Mouse (Mus musculus) neural tube, embryonic 14.5 days (tissue): ENCODE results near the gene Krtap28-10. TPM values are rescaled to one million over a fixed set of nuclear protein-coding genes. Genes with fewer than 3 reads are reported as not detected.
A peak's percentile ranks its signal among the peaks of the same experiment; 100 is the strongest.

Experiments
- ATAC-seq: fragments of 200-750 bp; cut with Nextera tagmentation; 2 replicates; pipeline ENCODE4 v1.8.0; 2017; ENCODE audit warnings: low read depth, mild to moderate bottlenecking, moderate TSS enrichment, moderate library complexity
- H3K27ac ChIP-seq: fragments of 300-500 bp; sonication (generic); 2 replicates; pipeline ENCODE4 v1.5.1; 2014; ENCODE audit warnings: low read depth, mild to moderate bottlenecking, control low read depth, low read length, moderate library complexity, mixed read lengths
- H3K27me3 ChIP-seq: fragments of 300-500 bp; sonication (generic); 2 replicates; pipeline ENCODE4 v1.6.1; 2014; ENCODE audit warnings: low read length; ENCODE audit not compliant: control insufficient read depth, insufficient read depth
- H3K36me3 ChIP-seq: fragments of 300-500 bp; sonication (generic); 2 replicates; pipeline ENCODE4 v1.6.1; 2014; ENCODE audit warnings: low read length, mixed read lengths; ENCODE audit not compliant: control insufficient read depth, insufficient read depth
- H3K4me1 ChIP-seq: fragments of 300-500 bp; sonication (generic); 2 replicates; pipeline ENCODE4 v1.6.1; 2014; ENCODE audit warnings: low read length; ENCODE audit not compliant: control insufficient read depth, insufficient read depth
- H3K4me2 ChIP-seq: fragments of 300-500 bp; sonication (generic); 2 replicates; pipeline ENCODE4 v1.6.1; 2014; ENCODE audit warnings: mild to moderate bottlenecking, low read depth, low read length, control low read depth
- H3K4me3 ChIP-seq: fragments of 300-500 bp; sonication (generic); 2 replicates; pipeline ENCODE4 v1.5.1; 2014; ENCODE audit warnings: low read depth, low read length, control low read depth, mixed read lengths
- H3K9ac ChIP-seq: fragments of 300-500 bp; sonication (generic); replicated peaks from 2 replicates; pipeline ENCODE4 v1.6.1; 2014; ENCODE audit warnings: low read depth, mild to moderate bottlenecking, control low read depth, low read length, mixed read lengths
- H3K9me3 ChIP-seq: fragments of 300-500 bp; sonication (generic); 2 replicates; pipeline ENCODE4 v1.6.1; 2016; ENCODE audit warnings: low read length; ENCODE audit not compliant: control insufficient read depth
- WGBS: fragments of 180-500 bp; shearing (Covaris S2); extraction: QIAGEN DNeasy Blood & Tissue Kit; methylation state at CpG from one replicate; pipeline ENCODE4 v1.1.7; 2014; 5-methylcytosine and 5-hydroxymethylcytosine counted together
- polyA plus RNA-seq: library from polyadenylated mRNA; unstranded; fragments of >200 nt; fragmentation: Nextera tagmentation; extraction: Ambion mirVana; gene quantifications from 2 replicates; pipeline ENCODE4 v1.2.1, GENCODE M21; 2014

Gene Krtap28-10
- polyA plus RNA-seq, result not detected in 2 replicates

- Histone ChIP-seq H3K27me3 (no peaks in the 10 kb centered on the region), H3K4me1 (peaks cover 5% of the 10 kb centered on the region; the same call in 1 of the 2 replicates), H3K36me3 (no peaks in the 10 kb centered on the region), H3K9ac (no peak within 1 kb of the TSS), H3K27ac (no peak within 1 kb of the TSS), H3K4me3 (no peak within 1 kb of the TSS), H3K4me2 (no peak within 1 kb of the TSS), H3K9me3 (no peaks in the 10 kb centered on the region)
- 94% methylated on average over 2 of the region's 2 CpGs for WGBS
- no peak for ATAC-seq
Measured at GRCm38 (mm10) chr1:83042380-83042779, at the start of gene Krtap28-10. Gene Krtap28-10 (minus strand): TSS chr1:83042480.

DNA sequence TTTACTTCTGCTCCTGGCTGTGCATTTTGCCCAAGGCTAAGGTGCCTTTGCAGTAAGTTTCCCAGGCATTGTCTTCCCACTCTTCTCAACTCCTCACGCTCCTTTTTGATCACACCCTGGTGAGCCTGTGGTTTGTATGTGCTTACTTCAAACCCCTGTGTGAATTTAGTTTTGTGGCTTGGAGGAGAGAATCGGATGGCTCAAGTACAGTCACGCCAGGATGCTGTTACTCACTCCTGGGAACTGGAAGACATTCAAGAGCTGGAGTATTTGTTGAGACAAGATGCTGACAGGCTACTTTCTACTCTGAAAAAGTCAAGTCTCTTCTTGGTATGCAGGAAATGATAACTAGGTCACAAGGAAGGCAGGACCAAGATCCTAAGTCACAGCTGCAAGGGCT, 49.0 kb upstream of the Krtap28-10 start:
- Histone ChIP-seq H3K4me2 (no peak overlapping the region), H3K27me3 (no peaks in the 10 kb centered on the region), H3K9me3 (no peaks in the 10 kb centered on the region), H3K27ac (no peak overlapping the region), H3K36me3 (no peaks in the 10 kb centered on the region), H3K4me1 (no peaks in the 10 kb centered on the region), H3K9ac (no peak overlapping the region), H3K4me3 (no peak overlapping the region)
- no peak for ATAC-seq
- WGBS, result 84% methylated on average over 3 of the region's 3 CpGs

GRCm38 (mm10) chr1:83084790-83085189, 42.5 kb upstream of the Krtap28-10 start:
- no peak overlapping the region for H3K9ac ChIP-seq
- H3K9me3 ChIP-seq, result no peaks in the 10 kb centered on the region
- H3K27ac ChIP-seq, result no peak overlapping the region
- no peak overlapping the region for H3K4me2 ChIP-seq
- 91% methylated on average over 2 of the region's 2 CpGs for WGBS
- no peaks in the 10 kb centered on the region for H3K36me3 ChIP-seq
- H3K4me3 ChIP-seq, result no peak overlapping the region
- ATAC-seq, result no peak
- H3K4me1 ChIP-seq, result no peaks in the 10 kb centered on the region
- H3K27me3 ChIP-seq, result no peaks in the 10 kb centered on the region

- Histone ChIP-seq H3K27ac (no peak overlapping the region), H3K9ac (no peak overlapping the region), H3K27me3 (no peaks in the 10 kb centered on the region), H3K4me1 (no peaks in the 10 kb centered on the region), H3K4me3 (no peak overlapping the region), H3K4me2 (no peak overlapping the region), H3K9me3 (no peaks in the 10 kb centered on the region), H3K36me3 (no peaks in the 10 kb centered on the region)
- no peak for ATAC-seq
- 88% methylated on average over 6 of the region's 6 CpGs for WGBS
Measured at GRCm38 (mm10) chr1:83077016-83077415, 34.7 kb upstream of the Krtap28-10 start.

- ATAC-seq, result peak; percentile 94
- peak overlapping the region; percentile 39 for H3K4me2 ChIP-seq
- H3K4me3 ChIP-seq, result peak overlapping the region; percentile 8; the same call in 1 of the 2 replicates
- H3K27me3 ChIP-seq, result no peaks in the 10 kb centered on the region
- no peak overlapping the region for H3K9ac ChIP-seq
- no peaks in the 10 kb centered on the region for H3K36me3 ChIP-seq
- no peaks in the 10 kb centered on the region for H3K9me3 ChIP-seq
- no peaks in the 10 kb centered on the region for H3K4me1 ChIP-seq
- WGBS, result 54% methylated on average over 11 of the region's 11 CpGs
- no peak overlapping the region for H3K27ac ChIP-seq
Measured at GRCm38 (mm10) chr1:83076190-83076917, 34.1 kb upstream of the Krtap28-10 start.

GRCm38 (mm10) chr1:83075526-83076189, 33.4 kb upstream of the Krtap28-10 start:
- Histone ChIP-seq H3K4me1 (no peaks in the 10 kb centered on the region), H3K9me3 (no peaks in the 10 kb centered on the region), H3K27ac (no peak overlapping the region), H3K36me3 (no peaks in the 10 kb centered on the region), H3K4me3 (peak overlapping the region; percentile 8; the same call in 1 of the 2 replicates), H3K27me3 (no peaks in the 10 kb centered on the region), H3K9ac (no peak overlapping the region), H3K4me2 (peak overlapping the region; percentile 39)
- 39% methylated on average over 15 of the region's 15 CpGs for WGBS
- ATAC-seq, result peak; percentile 56; the same call in 1 of the 2 replicates

- ATAC-seq, result no peak
- Histone ChIP-seq H3K4me1 (no peaks in the 10 kb centered on the region), H3K4me3 (no peak overlapping the region), H3K9me3 (no peaks in the 10 kb centered on the region), H3K27me3 (no peaks in the 10 kb centered on the region), H3K4me2 (no peak overlapping the region), H3K27ac (no peak overlapping the region), H3K36me3 (no peaks in the 10 kb centered on the region), H3K9ac (no peak overlapping the region)
- WGBS, result 91% methylated on average over 10 of the region's 10 CpGs
Measured at GRCm38 (mm10) chr1:83067205-83067604, 24.9 kb upstream of the Krtap28-10 start.

DNA sequence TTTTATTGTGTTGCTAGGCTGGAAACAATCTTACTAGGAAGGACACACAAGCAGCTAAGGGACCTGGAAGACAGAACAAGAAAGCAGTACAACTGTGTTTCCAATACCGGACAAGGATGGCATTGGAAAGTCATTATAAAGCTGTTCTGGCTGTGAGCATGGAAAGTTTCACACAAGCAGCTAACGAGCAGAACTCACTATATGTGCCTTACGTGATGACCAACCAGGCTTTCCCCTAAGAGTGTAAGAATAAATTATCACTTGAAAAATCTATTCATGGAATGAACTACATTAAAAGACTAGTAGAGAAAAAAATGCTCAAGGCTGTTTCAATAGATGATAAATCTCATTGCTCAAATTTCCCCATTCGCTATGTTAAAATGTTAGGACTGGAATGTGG, 24.3 kb upstream of the Krtap28-10 start:
- no peak for ATAC-seq

DNA sequence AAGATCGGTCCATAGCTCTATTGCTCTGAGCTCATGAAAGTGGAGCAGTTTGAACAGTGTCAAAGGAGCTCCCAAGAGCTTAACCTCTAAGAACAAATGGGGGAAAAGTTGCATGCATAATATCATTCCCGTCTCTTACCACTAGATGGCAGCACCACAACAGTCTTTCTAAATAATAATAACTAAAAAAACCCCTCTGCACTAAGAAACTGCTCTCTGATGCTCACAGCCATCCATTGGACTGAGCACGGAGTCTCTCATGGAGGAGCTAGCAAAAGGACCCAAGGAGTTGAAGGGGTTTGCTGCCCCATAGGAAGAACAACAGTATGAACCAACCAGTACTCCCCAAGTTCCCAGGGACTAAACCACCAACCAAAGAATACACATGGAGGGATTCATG, 22.6 kb upstream of the Krtap28-10 start:
- H3K4me3 ChIP-seq, result no peak overlapping the region
- H3K9me3 ChIP-seq, result no peaks in the 10 kb centered on the region
- H3K4me1 ChIP-seq, result no peaks in the 10 kb centered on the region
- H3K9ac ChIP-seq, result no peak overlapping the region
- WGBS, result 25% methylated on average over 3 of the region's 3 CpGs
- no peak for ATAC-seq
- H3K4me2 ChIP-seq, result no peak overlapping the region
- no peaks in the 10 kb centered on the region for H3K27me3 ChIP-seq
- H3K36me3 ChIP-seq, result no peaks in the 10 kb centered on the region
- no peak overlapping the region for H3K27ac ChIP-seq

More for the DNA sequence above, 24.3 kb upstream of the Krtap28-10 start:
- H3K4me1 ChIP-seq, result no peaks in the 10 kb centered on the region
- no peak overlapping the region for H3K4me2 ChIP-seq
- no peaks in the 10 kb centered on the region for H3K36me3 ChIP-seq
- no peak overlapping the region for H3K4me3 ChIP-seq
- H3K27me3 ChIP-seq, result no peaks in the 10 kb centered on the region
- WGBS, result 91% methylated on average over 4 of the region's 4 CpGs
- no peaks in the 10 kb centered on the region for H3K9me3 ChIP-seq
- H3K27ac ChIP-seq, result no peak overlapping the region
- no peak overlapping the region for H3K9ac ChIP-seq
